Mouse (Mus musculus) cortical plate, adult 2 months (tissue): ENCODE results near the gene Spns3.

Source experiments
- CTCF ChIP-seq: fragments of 200-500 bp; IDR thresholded peaks from 2 replicates; pipeline ENCODE4 v1.5.1; 2011; ENCODE audit warnings: mild to moderate bottlenecking, control low read depth, low read length; ENCODE audit not compliant: insufficient read depth; ENCODE audit errors: extremely low read depth
- POLR2A ChIP-seq: fragments of 200-500 bp; IDR thresholded peaks from 2 replicates; pipeline ENCODE4 v1.6.1; 2011; ENCODE audit warnings: mild to moderate bottlenecking, low read length, control low read depth; ENCODE audit not compliant: insufficient read depth; ENCODE audit errors: extremely low read depth

GRCm38 (mm10) chr11:72464821-72465220 is 85.5 kb downstream of the Spns3 start:
- TF ChIP-seq CTCF: no peak
- TF ChIP-seq POLR2A: no peak
